Mouse (Mus musculus) myocyte (in vitro differentiated cells): Measurements from ENCODE around the gene Snrpa.

Experiments
- MYOG ChIP-seq, 3 experiments: IDR thresholded peaks; one replicate each; pipeline ENCODE4 v1.6.1; 2011; ENCODE audit warnings: control low read depth in 2 of 3, low read depth in 2 of 3, mild to moderate bottlenecking in 2 of 3; ENCODE audit not compliant: insufficient read length in 2 of 3, control insufficient read depth in 1 of 3, insufficient read depth in 1 of 3
- POLR2A ChIP-seq: IDR thresholded peaks from one replicate; pipeline ENCODE4 v1.6.1; 2011; ENCODE audit warnings: low read depth, mild to moderate bottlenecking, control low read depth, moderate library complexity; ENCODE audit not compliant: insufficient read length
- USF1 ChIP-seq: IDR thresholded peaks from one replicate; pipeline ENCODE4 v1.6.1; 2011; ENCODE audit warnings: low read depth, mild to moderate bottlenecking, control low read depth, moderate library complexity

GRCm38 (mm10) chr7:27195681-27196611 lies at the start of gene Snrpa, which contains the start of gene BC024978:
- peak; percentile 99 for TF ChIP-seq USF1
- TF ChIP-seq MYOG (IDR thresholded peaks at IDR 0.05; ENCODE audit: control insufficient read depth in 1 of 3, insufficient read depth in 1 of 3, insufficient read length in 2 of 3, low read depth in 2 of 3): peak in 2 of 3 experiments; percentile 24 to 84
- TF ChIP-seq POLR2A: peak; percentile 54
